Comparison of ENCODE assay signal across 8 mouse cellular contexts in genomic region chr17:8283526-8284253, GRCm38 (mm10). TPM values are rescaled to one million over a fixed set of nuclear protein-coding genes. Genes with fewer than 3 reads are reported as not detected.
DNase-seq lines count a peak whose midpoint lies in the region; ATAC-seq lines count a peak whose summit lies in the region.

No protein-coding gene starts in this region.

- peak overlapping the region; percentile 98 for H3K4me2 ChIP-seq in hindbrain, embryonic 13.5 days

- H3K36me3 ChIP-seq in hindbrain, embryonic 13.5 days, result no peaks in the 10 kb centered on the region

- under 1% methylated on average over 77 of the region's 77 CpGs for WGBS in hindbrain, embryonic 13.5 days

- peak overlapping the region; percentile 94 for H3K27ac ChIP-seq in hindbrain, embryonic 13.5 days

- peak; percentile 97 for DNase-seq in Muller cell, postnatal 12 days (ENCODE audit: inconsistent ontology term)
- peak; percentile 98 for DNase-seq in cerebellum, adult 9-11 months
- peak; percentile 94 to 96 for DNase-seq in frontal cortex, postnatal 10 days (ENCODE audit: low spot score in 2 of 2)
- DNase-seq in layer of hippocampus, postnatal 25 days (ENCODE audit: extremely low spot score in 1 of 2, low spot score in 1 of 2), result peak; percentile 81 to 91
- peak; percentile 96 for DNase-seq in lung, postnatal 25 days (ENCODE audit: low spot score)
- peak; percentile 97 for DNase-seq in retina, embryonic 14.5 days (ENCODE audit: low spot score)
- peak; percentile 95 for DNase-seq in thymus, postnatal 4 days

- H3K4me1 ChIP-seq in hindbrain, embryonic 13.5 days (replicated peaks), result peaks cover 32% of the 10 kb centered on the region

- peak overlapping the region; percentile 89 for H3K9ac ChIP-seq in hindbrain, embryonic 13.5 days

- no peaks in the 10 kb centered on the region for H3K27me3 ChIP-seq in hindbrain, embryonic 13.5 days

- no peaks in the 10 kb centered on the region for H3K9me3 ChIP-seq in hindbrain, embryonic 13.5 days

- H3K4me3 ChIP-seq in hindbrain, embryonic 13.5 days, result peak overlapping the region; percentile 79

- ATAC-seq in hindbrain, embryonic 13.5 days (ENCODE audit: low FRiP score), result peak; percentile 98

RNA-seq across cellular contexts. Expression of gene Mpc1, which starts 1.0 kb away (rescaled TPM):
- polyA plus RNA-seq in hindbrain, embryonic 13.5 days (2015; fragmentation: Nextera tagmentation; extraction: Ambion mirVana), result 241 and 254 TPM in 2 replicates
- total RNA-seq in layer of hippocampus, postnatal 25 days (2021), result 100 to 1,000 TPM; 149 to 159 TPM

RNA-seq across cellular contexts. Expression of gene Sft2d1, which starts 27.2 kb away (rescaled TPM):
- 151 and 154 TPM in 2 replicates for polyA plus RNA-seq in hindbrain, embryonic 13.5 days (2015; fragmentation: Nextera tagmentation; extraction: Ambion mirVana)
- total RNA-seq in layer of hippocampus, postnatal 25 days (2021), result 10 to 100 TPM; 55.7 to 58.0 TPM

RNA-seq across cellular contexts. Expression of gene Ccr6, which starts 47.8 kb away (rescaled TPM):
- polyA plus RNA-seq in hindbrain, embryonic 13.5 days (2015; fragmentation: Nextera tagmentation; extraction: Ambion mirVana), result not detected in 2 replicates
- total RNA-seq in layer of hippocampus, postnatal 25 days (2021), result under 1 TPM; 0.22 to 0.38 TPM

RNA-seq across cellular contexts. Expression of gene Prr18, which starts 53.6 kb away (rescaled TPM):
- 9.6 TPM in 2 replicates for polyA plus RNA-seq in hindbrain, embryonic 13.5 days (2015; fragmentation: Nextera tagmentation; extraction: Ambion mirVana)
- total RNA-seq in layer of hippocampus, postnatal 25 days (2021), result 10 to 100 TPM; 22.8 to 23.6 TPM

Comparison
In these comparisons a context has a peak if more than half of its experiments do, and no peak if none do; other contexts are left out.
1. Peak in every context shown above with its lines: DNase-seq, ATAC-seq, H3K4me3 ChIP-seq and H3K27ac ChIP-seq.